Mouse (Mus musculus) gastrocnemius, postnatal 10 days (tissue): ENCODE measurements around the gene Ccn6. TPM values are rescaled to one million over a fixed set of nuclear protein-coding genes. Genes with fewer than 3 reads are reported as not detected.
"Not testable (repeated sequence)": the region's sequence is repeated elsewhere in the genome, so short reads cannot be mapped to it uniquely, and the experiment has no call there.

Source experiments
- DNase-seq: peaks from one replicate; pipeline ENCODE4 v3.0.0; 2021; ENCODE audit warnings: mixed read lengths
- long read RNA-seq, 2 experiments: library from polyadenylated mRNA; stranded (forward); transcript quantifications; one replicate each; pipeline ENCODE4 v2.0.0; 2021
- total RNA-seq, 2 experiments: library from RNA; stranded (reverse); gene quantifications; 2 replicates each; pipeline ENCODE4 v1.2.3; 2021

Ccn6 gene
- total RNA-seq: under 1 TPM; 0.16 to 0.47 TPM
- long read RNA-seq, experiment 1: 0 reads
- long read RNA-seq, experiment 2: 0 reads

DNA sequence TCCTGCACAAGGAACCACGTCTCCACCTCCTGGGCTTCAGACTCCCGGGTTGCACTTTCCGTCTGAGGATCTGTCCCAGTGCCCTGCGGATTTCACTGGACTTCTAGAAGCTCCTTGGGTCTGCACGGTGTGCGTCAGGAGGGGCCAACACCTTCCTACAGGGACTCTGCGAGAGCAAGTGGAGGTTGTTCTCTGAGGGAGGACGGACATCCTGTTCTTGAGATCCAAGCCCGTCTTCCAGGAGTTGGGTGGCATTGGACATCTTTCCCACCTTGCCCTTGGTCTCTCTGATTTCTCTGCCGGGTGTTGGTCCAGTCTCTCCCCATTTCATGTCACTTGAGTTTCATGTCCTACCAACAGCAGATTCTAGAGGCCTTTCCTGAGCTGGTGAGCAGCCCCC, at the start of gene Ccn6:
TSS of gene Ccn6 (minus strand) at position 101 of the 400 bp plus-strand sequence.
- DNase-seq: no peak

DNA sequence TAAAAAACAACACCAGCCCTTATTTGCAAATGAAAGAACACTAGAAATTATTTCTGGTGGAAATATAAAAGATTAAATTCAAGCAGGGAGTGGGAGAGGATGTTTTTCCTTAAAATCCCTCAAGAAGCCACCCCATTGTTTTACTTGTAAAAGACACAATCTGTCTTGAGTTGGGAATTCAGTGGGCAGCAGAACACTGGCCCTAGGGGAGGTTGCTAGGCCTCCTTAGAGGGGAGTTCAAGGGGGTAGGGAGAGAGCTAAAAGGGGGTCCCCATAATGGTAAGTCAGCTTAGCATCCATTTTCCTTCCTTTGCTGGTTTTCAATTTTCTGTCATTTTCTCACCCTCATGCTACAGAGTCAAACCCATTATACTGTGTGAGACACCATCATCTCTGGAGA, 46.4 kb upstream of the Ccn6 start:
- no peak for DNase-seq

- no peak for DNase-seq
Observed at GRCm38 (mm10) chr10:39209161-39210025, 45.8 kb upstream of the Ccn6 start.

GRCm38 (mm10) chr10:39208712-39209111, 45.1 kb upstream of the Ccn6 start:
- no peak for DNase-seq

DNA sequence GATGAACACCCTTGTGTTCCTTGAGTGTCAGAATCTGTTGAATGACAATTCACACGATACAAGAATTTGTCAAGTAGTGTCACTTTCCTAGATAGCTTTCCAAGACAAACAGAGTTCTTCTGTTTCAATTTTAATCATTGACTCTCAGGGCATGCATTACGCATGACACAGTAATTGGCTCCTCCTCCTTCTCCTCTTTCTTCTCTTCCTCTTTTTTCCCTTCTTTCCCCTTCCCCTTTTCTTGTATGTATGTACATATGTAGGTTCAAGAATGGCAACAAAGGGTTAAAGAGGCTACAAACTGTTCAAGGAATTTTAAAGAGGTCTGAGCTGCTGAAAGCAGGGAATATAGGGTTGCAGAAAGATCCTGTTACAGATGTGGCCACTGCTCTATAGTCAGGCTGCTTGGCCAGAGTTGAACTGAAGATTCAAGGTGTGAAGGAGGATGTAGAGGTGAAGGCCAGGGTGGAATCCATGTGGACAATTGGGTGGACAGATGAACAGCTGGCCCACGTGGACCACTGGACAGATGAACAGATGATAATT, 43.8 kb upstream of the Ccn6 start:
- DNase-seq: no peak

DNA sequence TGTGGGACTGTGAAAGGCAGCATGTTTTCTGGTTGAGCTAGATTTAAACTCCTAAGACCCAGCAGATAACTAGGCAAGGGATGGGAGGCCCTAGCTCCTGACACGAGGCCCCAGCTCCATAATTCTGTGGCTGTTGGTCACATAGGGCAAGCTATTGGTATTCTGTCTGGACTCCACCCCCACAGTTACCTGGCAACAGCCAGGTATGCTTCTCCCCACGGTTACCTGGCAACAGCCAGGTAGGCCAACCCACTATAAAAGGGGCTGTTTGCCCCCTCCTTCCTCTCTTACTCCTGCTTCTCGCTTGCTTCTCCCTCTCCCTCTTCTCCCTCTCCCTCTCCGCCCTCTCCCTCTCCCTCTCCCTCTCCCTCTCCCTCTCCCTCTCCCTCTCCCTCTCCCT, 38.9 kb upstream of the Ccn6 start:
- no peak for DNase-seq

- DNase-seq: not testable (repeated sequence)
Observed at GRCm38 (mm10) chr10:39198216-39198615, 34.6 kb upstream of the Ccn6 start.

GRCm38 (mm10) chr10:39192673-39193072, 29.1 kb upstream of the Ccn6 start:
- no peak for DNase-seq

GRCm38 (mm10) chr10:39185545-39185906, 21.9 kb upstream of the Ccn6 start:
- no peak for DNase-seq

DNA sequence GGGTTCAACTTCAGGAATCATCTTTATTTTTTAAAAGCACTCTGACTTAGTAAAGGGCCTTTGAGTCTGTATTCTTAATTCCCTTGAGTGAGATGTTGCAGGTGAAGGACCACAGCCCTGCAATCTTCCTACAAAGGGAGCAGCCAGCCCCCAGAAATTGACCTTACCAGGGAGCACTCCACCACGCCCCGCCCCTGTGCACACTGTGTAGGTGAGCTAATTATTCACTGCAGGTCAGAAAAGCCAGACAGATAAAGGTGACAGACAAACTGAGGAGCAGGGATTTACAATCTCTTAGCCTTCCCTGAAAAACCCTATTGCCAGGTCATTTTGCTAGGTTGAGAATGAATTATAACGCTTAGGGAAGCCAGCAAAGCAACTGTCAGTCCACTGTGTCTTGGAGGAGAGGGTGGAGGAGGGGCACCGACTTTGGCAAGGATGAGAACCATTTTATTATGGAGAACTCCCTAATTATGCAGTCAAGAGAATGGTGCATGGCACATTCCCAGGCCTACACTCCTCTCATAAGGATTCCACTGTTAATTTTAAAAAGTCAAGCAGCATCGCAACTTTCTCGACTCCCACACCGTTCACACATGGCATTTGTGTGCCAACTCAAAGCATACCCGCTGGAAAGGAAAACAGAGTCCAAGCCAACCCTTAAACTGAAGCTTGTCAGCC, 21.4 kb upstream of the Ccn6 start:
- no peak for DNase-seq

- no peak for DNase-seq
Observed at GRCm38 (mm10) chr10:39176981-39177380, 13.4 kb upstream of the Ccn6 start.

GRCm38 (mm10) chr10:39173077-39173476, 9.5 kb upstream of the Ccn6 start:
- DNase-seq: peak; percentile 56

DNA sequence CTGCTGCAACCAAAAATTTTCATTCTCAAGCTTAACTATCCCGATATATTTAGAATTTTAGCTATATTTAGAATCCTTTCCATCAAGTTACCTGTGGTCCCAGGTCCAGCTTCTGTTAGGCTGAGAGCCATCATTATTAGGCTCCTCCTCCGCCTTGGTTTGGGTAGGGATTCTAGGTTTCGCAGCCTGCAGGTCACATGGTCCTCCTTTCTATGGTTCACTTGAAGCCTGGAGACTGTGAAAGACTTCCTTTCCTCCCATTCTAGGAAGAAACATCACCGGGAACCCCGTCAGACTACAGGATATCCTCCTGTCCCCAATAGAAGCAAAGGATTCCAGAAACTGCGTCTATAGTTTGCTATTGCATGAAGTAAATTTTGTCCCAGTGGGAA, 8.9 kb upstream of the Ccn6 start:
- no peak for DNase-seq

DNA sequence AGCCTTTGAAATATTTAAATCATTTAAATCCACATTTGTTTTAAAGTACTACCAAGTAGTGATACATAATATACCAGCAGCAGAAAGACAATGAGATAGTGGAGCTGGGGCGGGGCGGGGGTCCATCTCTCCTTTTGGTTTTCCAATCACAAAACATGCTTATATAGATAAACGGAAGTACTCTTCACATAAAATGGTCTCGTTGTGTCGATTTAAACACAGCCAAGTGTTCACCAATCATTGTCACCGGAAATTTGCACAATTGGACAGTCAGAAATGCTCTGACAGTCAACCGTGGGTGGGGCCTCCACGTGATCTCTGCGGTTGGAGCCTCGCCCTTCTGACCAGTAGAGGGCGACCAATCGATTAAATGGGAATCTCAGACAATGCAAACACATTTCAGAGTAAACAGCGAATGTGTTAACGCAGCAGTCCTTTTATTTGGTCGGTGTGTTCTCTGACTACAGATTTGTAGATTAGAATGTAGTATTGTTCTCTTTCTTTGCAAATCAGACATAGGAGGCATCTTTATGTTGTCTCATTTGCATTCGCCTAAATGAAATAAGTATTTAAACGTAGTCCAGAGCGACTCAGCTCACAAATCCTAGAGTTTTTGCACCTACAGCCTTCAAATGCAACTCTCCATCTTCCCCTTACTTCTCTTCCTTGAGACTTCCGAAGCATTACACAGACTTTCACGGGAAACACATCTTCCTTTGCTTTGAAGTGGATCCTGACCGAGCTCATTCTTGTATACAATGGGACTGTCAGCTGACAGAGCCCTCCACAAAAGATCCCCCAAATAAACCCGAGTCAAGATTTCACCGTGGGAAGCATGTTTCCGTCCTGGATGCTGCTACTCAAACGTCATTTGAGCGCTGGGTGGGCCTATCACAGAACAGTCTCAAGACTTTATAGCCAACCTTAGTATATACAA, 8.3 kb upstream of the Ccn6 start:
- peak; percentile 80 for DNase-seq

- DNase-seq: peak; percentile 88
Observed at GRCm38 (mm10) chr10:39171134-39171533, 7.5 kb upstream of the Ccn6 start.

GRCm38 (mm10) chr10:39170706-39171105, 7.1 kb upstream of the Ccn6 start:
- no peak for DNase-seq

GRCm38 (mm10) chr10:39170181-39170580, 6.6 kb upstream of the Ccn6 start:
- DNase-seq: peak; percentile 78

GRCm38 (mm10) chr10:39169642-39170041, 6.0 kb upstream of the Ccn6 start:
- no peak for DNase-seq

DNA sequence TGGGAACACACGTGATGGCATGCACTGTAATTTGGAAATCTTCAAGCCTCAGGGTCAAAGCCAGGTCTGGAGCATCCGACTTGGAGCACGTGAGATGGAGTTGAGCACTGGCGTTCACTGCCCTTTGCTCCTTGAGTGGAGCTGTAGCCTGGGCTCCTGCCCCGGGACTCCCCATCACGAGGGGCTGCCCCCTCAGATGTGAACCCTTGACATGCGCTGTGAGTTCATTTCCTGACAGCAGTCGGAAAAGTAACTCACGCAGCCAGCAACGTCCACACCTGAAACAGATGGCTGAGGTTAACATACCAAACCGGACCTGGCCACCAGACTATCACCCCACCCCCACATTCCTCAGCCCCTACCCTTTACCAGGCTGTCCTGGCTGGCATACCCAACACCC, 4.0 kb upstream of the Ccn6 start:
- DNase-seq: no peak

GRCm38 (mm10) chr10:39165632-39166115, 2.1 kb upstream of the Ccn6 start:
- peak; percentile 42 for DNase-seq

DNA sequence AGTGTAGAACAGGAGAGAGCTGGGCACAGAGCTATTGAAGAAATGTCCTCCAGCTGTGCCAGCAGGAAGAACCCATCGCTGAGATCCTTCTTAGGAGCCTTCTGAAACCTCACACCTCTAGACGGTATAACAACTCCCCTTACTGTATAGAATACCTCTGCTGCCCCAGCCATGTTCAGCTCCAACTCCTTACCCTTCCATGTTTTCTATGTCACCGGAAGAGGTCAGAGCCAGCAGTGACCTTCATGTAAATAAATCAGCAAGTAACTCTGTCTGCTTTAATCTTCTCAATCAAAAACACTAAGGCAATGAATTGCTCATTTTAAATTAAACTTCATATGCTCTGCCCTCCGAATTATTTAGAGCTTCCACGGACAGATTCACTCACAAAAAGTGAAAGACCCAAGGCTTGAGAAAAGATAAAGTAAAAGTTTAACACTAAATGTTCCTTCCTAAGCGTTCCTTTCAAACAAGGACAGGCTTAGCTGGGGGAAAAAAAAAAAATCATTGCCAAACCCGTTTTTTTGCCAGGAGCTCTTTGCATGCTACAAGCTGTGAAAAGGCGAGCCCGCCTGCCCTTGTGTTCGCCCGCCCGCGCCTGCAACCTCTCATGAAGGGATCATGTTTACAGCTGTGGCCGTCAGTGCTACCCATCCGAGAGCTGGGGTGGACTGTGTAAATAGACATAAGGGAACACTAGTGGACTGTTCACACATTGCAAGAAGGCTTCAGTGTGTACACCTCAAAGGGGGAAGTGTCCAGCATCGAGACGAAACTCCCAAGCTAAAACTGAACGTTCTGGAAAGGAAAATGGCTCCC, 719 bp downstream of the Ccn6 start:
- DNase-seq: peak; percentile 36
